Mouse (Mus musculus) cortical plate, adult 2 months (tissue): ENCODE measurements at regions not wholly inside any gene's neighbourhood (a gene's known extent, or its start where the extent isn't known, plus 50 kb on each side); places are given as distances from the start of the nearest gene placed in this dataset.
"Not testable (repeated sequence)": the region's sequence is repeated elsewhere in the genome, so short reads cannot be mapped to it uniquely, and the experiment has no call there.

Source experiments
- CTCF ChIP-seq: fragments of 200-500 bp; IDR thresholded peaks from 2 replicates; pipeline ENCODE4 v1.5.1; 2011; ENCODE audit warnings: mild to moderate bottlenecking, control low read depth, low read length; ENCODE audit not compliant: insufficient read depth; ENCODE audit errors: extremely low read depth
- POLR2A ChIP-seq: fragments of 200-500 bp; IDR thresholded peaks from 2 replicates; pipeline ENCODE4 v1.6.1; 2011; ENCODE audit warnings: mild to moderate bottlenecking, low read length, control low read depth; ENCODE audit not compliant: insufficient read depth; ENCODE audit errors: extremely low read depth

DNA sequence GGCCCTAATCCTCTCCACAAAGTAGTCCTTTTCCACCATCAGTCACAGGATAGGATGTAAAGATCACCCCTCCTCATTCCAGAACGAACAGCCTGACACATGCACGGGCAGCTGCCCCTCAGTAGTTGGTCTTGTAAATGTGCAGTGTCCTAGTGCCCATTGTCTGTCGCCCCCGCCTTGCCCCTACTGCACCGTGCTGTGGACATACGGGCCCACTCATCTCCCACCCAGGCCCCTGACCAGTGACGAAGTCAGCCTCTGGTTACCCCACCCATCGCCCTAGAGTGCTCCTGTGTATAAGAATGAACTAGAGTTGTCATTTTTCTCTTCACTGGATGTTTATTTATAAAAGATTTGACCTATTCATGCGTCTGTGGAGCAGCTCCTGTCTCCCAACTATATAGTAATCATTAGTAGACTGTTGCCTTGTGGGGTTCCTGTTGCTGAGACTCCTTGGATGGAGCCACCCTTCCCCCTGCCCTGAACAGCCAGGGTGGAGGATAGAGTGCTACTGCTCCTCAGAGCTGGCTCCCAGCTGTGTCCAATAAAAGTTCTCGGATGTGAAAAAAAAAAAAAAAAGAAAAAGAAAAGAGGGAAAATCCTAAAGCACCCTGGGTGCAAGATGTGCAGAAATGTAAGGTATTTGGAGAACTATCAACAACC is 64.0 kb upstream of the Trim24 start:
- not testable (repeated sequence) for TF ChIP-seq CTCF, POLR2A
